Mouse (Mus musculus): Measurements from ENCODE around the gene Zcwpw1. TPM values are rescaled to one million over a fixed set of nuclear protein-coding genes. Genes with fewer than 3 reads are reported as not detected.
"Not testable (repeated sequence)": the region's sequence is repeated elsewhere in the genome, so short reads cannot be mapped to it uniquely, and the experiment has no call there.

Zcwpw1 gene
- polyA plus RNA-seq, 2 experiments = 2.4 to 3.1 TPM

GRCm38 (mm10) chr5:137836611-137837010 is 49.0 kb downstream of the Zcwpw1 start:
- TF ChIP-seq EP300 (IDR thresholded peaks at IDR 0.05; ENCODE audit: low read depth) (no peak), CTCF (IDR thresholded peaks at IDR 0.05; ENCODE audit: low read depth) (no peak)
- DNase-seq (ENCODE audit: low read depth in 3 of 3, low spot score in 3 of 3) (no peak), ATAC-seq (ENCODE audit: insufficient read depth) (no peak)
- Histone ChIP-seq H3K4me1 (replicated peaks; ENCODE audit: control insufficient read depth in 2 of 2, insufficient read depth in 2 of 2, low read length in 1 of 2) (no peaks in the 10 kb centered on the region), H3K4me3 (ENCODE audit: insufficient read depth in 1 of 2, low read depth in 2 of 2, low read length in 2 of 2) (no peak overlapping the region), H3K9me3 (ENCODE audit: control insufficient read depth, low read length) (no peaks in the 10 kb centered on the region), H3K27ac (no peak overlapping the region), H3K9ac (replicated peaks) (no peak overlapping the region), H3K27me3 (ENCODE audit: control insufficient read depth, insufficient read depth, low read length) (no peaks in the 10 kb centered on the region), H3K36me3 (replicated peaks; ENCODE audit: control insufficient read depth, insufficient read depth, low read depth) (no peaks in the 10 kb centered on the region), H3K4me2 (ENCODE audit: low read depth) (no peak overlapping the region)

- not testable (repeated sequence) for H3K4me3 ChIP-seq (ENCODE audit: insufficient read depth in 1 of 2, low read depth in 2 of 2, low read length in 2 of 2); H3K9ac ChIP-seq (replicated peaks); H3K4me2 ChIP-seq (ENCODE audit: low read depth); ATAC-seq (ENCODE audit: insufficient read depth); H3K36me3 ChIP-seq (replicated peaks; ENCODE audit: control insufficient read depth, insufficient read depth, low read depth); H3K27ac ChIP-seq; H3K27me3 ChIP-seq (ENCODE audit: control insufficient read depth, insufficient read depth, low read length); H3K4me1 ChIP-seq (replicated peaks; ENCODE audit: control insufficient read depth in 2 of 2, insufficient read depth in 2 of 2, low read length in 1 of 2); DNase-seq (ENCODE audit: low read depth in 3 of 3, low spot score in 3 of 3); H3K9me3 ChIP-seq (ENCODE audit: control insufficient read depth, low read length)
Observed at GRCm38 (mm10) chr5:137837110-137837509, 49.5 kb downstream of the Zcwpw1 start.

- not testable (repeated sequence) for H3K36me3 ChIP-seq (replicated peaks; ENCODE audit: control insufficient read depth, insufficient read depth, low read depth); H3K9ac ChIP-seq (replicated peaks); H3K27me3 ChIP-seq (ENCODE audit: control insufficient read depth, insufficient read depth, low read length); DNase-seq (ENCODE audit: low read depth in 3 of 3, low spot score in 3 of 3); ATAC-seq (ENCODE audit: insufficient read depth); H3K4me2 ChIP-seq (ENCODE audit: low read depth); H3K27ac ChIP-seq; H3K4me1 ChIP-seq (replicated peaks; ENCODE audit: control insufficient read depth in 2 of 2, insufficient read depth in 2 of 2, low read length in 1 of 2); H3K9me3 ChIP-seq (ENCODE audit: control insufficient read depth, low read length); H3K4me3 ChIP-seq (ENCODE audit: insufficient read depth in 1 of 2, low read depth in 2 of 2, low read length in 2 of 2)
- 72% methylated on average over 1 of the region's 1 CpGs for WGBS (ENCODE audit: insufficient replicate concordance)
Observed at GRCm38 (mm10) chr5:137850313-137850712, 62.7 kb downstream of the Zcwpw1 start.

DNA sequence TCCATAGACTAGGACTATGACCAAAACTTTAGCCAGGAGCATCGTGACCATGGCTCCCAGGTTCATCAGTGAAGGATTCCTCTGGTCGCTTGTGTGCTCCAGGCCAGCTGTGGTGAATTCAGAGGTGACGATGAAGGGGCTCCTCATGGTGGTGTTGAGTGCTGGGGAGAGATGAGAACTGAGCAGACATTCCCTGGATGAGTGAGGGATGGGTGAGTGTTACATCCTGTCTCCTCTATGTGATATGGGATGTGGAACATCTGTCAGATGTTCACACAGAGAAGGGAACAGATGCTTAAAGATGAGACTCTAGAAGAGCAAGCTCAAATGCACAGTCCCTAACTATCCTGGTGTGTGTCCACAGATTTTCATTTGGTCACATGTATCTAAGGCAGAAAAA is 67.3 kb downstream of the Zcwpw1 start:
- H3K9me3 ChIP-seq (ENCODE audit: control insufficient read depth, low read length); H3K27me3 ChIP-seq (ENCODE audit: control insufficient read depth, insufficient read depth, low read length); H3K9ac ChIP-seq (replicated peaks); H3K4me1 ChIP-seq (replicated peaks; ENCODE audit: control insufficient read depth in 2 of 2, insufficient read depth in 2 of 2, low read length in 1 of 2); H3K36me3 ChIP-seq (replicated peaks; ENCODE audit: control insufficient read depth, insufficient read depth, low read depth); ATAC-seq (ENCODE audit: insufficient read depth); H3K27ac ChIP-seq; DNase-seq (ENCODE audit: low read depth in 3 of 3, low spot score in 3 of 3); H3K4me3 ChIP-seq (ENCODE audit: insufficient read depth in 1 of 2, low read depth in 2 of 2, low read length in 2 of 2); H3K4me2 ChIP-seq (ENCODE audit: low read depth): not testable (repeated sequence)
- 64% methylated on average over 3 of the region's 3 CpGs for WGBS (ENCODE audit: insufficient replicate concordance)

DNA sequence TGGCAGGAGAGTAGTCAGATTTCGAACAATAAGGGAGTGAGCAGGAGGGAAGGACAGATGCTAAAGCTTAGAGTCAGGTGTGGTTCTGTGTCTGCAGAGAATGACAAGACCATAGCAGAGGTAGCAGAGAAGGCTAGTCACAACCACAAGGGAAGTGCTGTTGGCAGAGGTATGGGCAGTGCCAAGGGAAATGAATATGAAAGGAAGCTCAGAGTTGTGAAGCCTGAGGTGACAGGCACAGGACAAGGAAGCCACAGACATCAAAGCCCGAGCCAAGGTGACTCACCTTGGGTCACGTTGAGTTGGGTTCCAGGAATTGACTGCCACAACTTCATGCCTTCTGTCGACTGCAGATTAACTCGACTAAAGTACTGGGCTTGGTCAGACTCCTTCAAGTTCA is 69.3 kb downstream of the Zcwpw1 start:
- not testable (repeated sequence) for DNase-seq (ENCODE audit: low read depth in 3 of 3, low spot score in 3 of 3); ATAC-seq (ENCODE audit: insufficient read depth); H3K36me3 ChIP-seq (replicated peaks; ENCODE audit: control insufficient read depth, insufficient read depth, low read depth)

DNA sequence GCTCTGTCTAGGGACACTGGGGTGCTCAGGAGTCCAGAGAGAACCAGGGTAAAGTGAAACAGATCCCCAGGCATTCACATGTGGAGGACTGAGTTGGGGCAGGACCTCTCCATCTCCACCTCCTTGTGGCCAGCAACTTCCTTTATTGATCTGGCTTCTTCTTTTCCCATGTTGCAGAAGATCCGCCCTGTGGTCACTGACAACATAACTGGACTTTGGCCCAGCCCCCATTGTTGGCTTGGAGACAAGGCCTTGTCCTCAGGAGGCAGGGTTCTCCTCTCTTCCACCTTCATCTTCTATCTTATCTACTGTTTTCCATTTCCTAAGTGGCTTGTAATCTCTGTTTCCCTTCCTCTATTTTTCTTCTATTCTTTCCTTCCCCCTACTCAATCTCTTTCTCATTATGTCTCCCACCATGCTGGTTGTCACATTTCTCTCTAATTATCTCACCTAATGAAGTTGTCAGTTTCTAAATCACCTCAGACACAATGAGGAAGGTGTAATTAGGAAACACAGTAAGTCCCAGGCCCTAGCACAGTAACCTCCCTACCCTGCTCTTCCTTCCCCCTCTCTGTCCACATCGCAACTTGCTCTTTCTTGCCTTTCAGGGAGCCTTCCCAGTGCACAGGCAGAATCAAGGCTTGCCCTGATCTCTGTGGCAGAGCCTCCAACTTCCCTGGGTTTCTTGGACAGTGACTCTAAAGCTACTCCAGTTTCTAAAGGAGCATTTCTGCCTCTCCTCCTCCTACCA is 70.5 kb downstream of the Zcwpw1 start, which contains the start of gene Pilrb1:
Pilrb1 (minus strand) TSS at position 147 of the 751 bp plus-strand sequence.
- 24% methylated on average over 2 of the region's 2 CpGs for WGBS (ENCODE audit: insufficient replicate concordance)
- not testable (repeated sequence) for H3K4me3 ChIP-seq (ENCODE audit: insufficient read depth in 1 of 2, low read depth in 2 of 2, low read length in 2 of 2)

More for the DNA sequence above, 69.3 kb downstream of the Zcwpw1 start:
- H3K4me1 ChIP-seq (replicated peaks; ENCODE audit: control insufficient read depth in 2 of 2, insufficient read depth in 2 of 2, low read length in 1 of 2); H3K9ac ChIP-seq (replicated peaks); H3K27me3 ChIP-seq (ENCODE audit: control insufficient read depth, insufficient read depth, low read length); H3K27ac ChIP-seq; H3K9me3 ChIP-seq (ENCODE audit: control insufficient read depth, low read length); H3K4me3 ChIP-seq (ENCODE audit: insufficient read depth in 1 of 2, low read depth in 2 of 2, low read length in 2 of 2); H3K4me2 ChIP-seq (ENCODE audit: low read depth): not testable (repeated sequence)
- WGBS (ENCODE audit: insufficient replicate concordance) = 24% methylated on average over 4 of the region's 5 CpGs

GRCm38 (mm10) chr5:137864008-137864407 is 76.4 kb downstream of the Zcwpw1 start:
- H3K9ac ChIP-seq (replicated peaks); H3K4me3 ChIP-seq (ENCODE audit: insufficient read depth in 1 of 2, low read depth in 2 of 2, low read length in 2 of 2); H3K4me2 ChIP-seq (ENCODE audit: low read depth); H3K36me3 ChIP-seq (replicated peaks; ENCODE audit: control insufficient read depth, insufficient read depth, low read depth); H3K4me1 ChIP-seq (replicated peaks; ENCODE audit: control insufficient read depth in 2 of 2, insufficient read depth in 2 of 2, low read length in 1 of 2); H3K27ac ChIP-seq; ATAC-seq (ENCODE audit: insufficient read depth); DNase-seq (ENCODE audit: low read depth in 3 of 3, low spot score in 3 of 3); H3K27me3 ChIP-seq (ENCODE audit: control insufficient read depth, insufficient read depth, low read length); H3K9me3 ChIP-seq (ENCODE audit: control insufficient read depth, low read length): not testable (repeated sequence)
- WGBS (ENCODE audit: insufficient replicate concordance) = 58% methylated on average over 1 of the region's 1 CpGs

More for the DNA sequence above, 70.5 kb downstream of the Zcwpw1 start, which contains the start of gene Pilrb1:
- H3K4me2 ChIP-seq (ENCODE audit: low read depth); DNase-seq (ENCODE audit: low read depth in 3 of 3, low spot score in 3 of 3); H3K27ac ChIP-seq; H3K4me1 ChIP-seq (replicated peaks; ENCODE audit: control insufficient read depth in 2 of 2, insufficient read depth in 2 of 2, low read length in 1 of 2); H3K27me3 ChIP-seq (ENCODE audit: control insufficient read depth, insufficient read depth, low read length); H3K36me3 ChIP-seq (replicated peaks; ENCODE audit: control insufficient read depth, insufficient read depth, low read depth); ATAC-seq (ENCODE audit: insufficient read depth); H3K9me3 ChIP-seq (ENCODE audit: control insufficient read depth, low read length); H3K9ac ChIP-seq (replicated peaks): not testable (repeated sequence)

- not testable (repeated sequence) for H3K27ac ChIP-seq; H3K27me3 ChIP-seq (ENCODE audit: control insufficient read depth, insufficient read depth, low read length); H3K4me3 ChIP-seq (ENCODE audit: insufficient read depth in 1 of 2, low read depth in 2 of 2, low read length in 2 of 2); H3K9ac ChIP-seq (replicated peaks); ATAC-seq (ENCODE audit: insufficient read depth); H3K36me3 ChIP-seq (replicated peaks; ENCODE audit: control insufficient read depth, insufficient read depth, low read depth); DNase-seq (ENCODE audit: low read depth in 3 of 3, low spot score in 3 of 3); H3K4me2 ChIP-seq (ENCODE audit: low read depth); H3K4me1 ChIP-seq (replicated peaks; ENCODE audit: control insufficient read depth in 2 of 2, insufficient read depth in 2 of 2, low read length in 1 of 2); H3K9me3 ChIP-seq (ENCODE audit: control insufficient read depth, low read length)
- 44% methylated on average over 2 of the region's 2 CpGs for WGBS (ENCODE audit: insufficient replicate concordance)
Observed at GRCm38 (mm10) chr5:137868600-137868999, 81.0 kb downstream of the Zcwpw1 start.
